ENCODE assay signal across 11 mouse cellular contexts in the genomic region with DNA sequence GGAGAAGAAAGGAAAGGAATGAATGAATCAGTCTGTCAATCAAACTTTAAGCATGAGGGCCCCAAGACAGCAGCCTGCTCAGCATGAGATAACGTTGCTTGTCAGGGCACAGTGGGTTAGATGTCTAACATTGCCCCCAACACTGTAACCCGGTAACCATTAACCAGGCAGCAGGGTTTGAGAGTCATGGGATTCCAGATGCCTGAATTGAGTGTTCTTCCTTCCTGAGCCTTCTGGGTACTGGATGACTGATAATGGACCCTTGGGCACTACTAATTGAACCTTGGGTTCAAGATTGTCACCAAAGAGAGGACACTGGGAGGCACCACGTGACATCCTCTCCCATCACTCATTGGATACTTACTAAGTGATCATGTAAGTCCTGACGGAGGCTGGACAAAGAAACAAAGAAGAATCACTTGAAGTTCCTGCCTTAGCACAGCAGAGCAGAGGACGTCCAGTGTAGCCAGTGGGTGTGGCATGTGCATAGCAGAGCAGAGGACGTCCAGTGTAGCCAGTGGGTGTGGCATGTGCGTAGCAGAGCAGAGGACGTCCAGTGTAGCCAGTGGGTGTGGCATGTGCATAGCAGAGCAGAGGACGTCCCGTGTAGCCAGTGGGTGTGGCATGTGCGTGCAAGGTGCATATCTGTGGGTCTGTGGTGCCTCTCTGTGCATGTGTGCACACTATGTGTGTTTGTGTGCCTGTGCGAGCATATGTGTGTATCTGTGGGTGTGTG. TPM values are rescaled to one million over a fixed set of nuclear protein-coding genes. Genes with fewer than 3 reads are reported as not detected.
A peak's percentile ranks its signal among the peaks of the same experiment; 100 is the strongest.
DNase-seq lines count a peak whose midpoint lies in the region; ATAC-seq and TF ChIP-seq lines count a peak whose summit lies in the region.
"Had no signal": no experiment of that assay in that cellular context is flagged by ENCODE, and none has a peak within 500 bp of the region (broad histone marks: within the 10 kb centered on the region; RNA-seq: fewer than 3 reads in every experiment).

No protein-coding gene starts in this region.

- H3K9me3 ChIP-seq in heart, embryonic 14.5 days (ENCODE audit: control insufficient read depth, low read length), result no peaks in the 10 kb centered on the region
- H3K9me3 ChIP-seq in heart, postnatal 0 days (replicated peaks; ENCODE audit: control insufficient read depth, low read length), result no peaks in the 10 kb centered on the region
- no peaks in the 10 kb centered on the region for H3K9me3 ChIP-seq in lung, postnatal 0 days (ENCODE audit: low read length)

- H3K27ac ChIP-seq in heart, embryonic 14.5 days (replicated peaks in 1 of 2; ENCODE audit: control insufficient read depth in 1 of 2, insufficient read depth in 1 of 2, low read depth in 2 of 2, low read length in 2 of 2), result no peak overlapping the region
- no peak overlapping the region for H3K27ac ChIP-seq in heart, postnatal 0 days (ENCODE audit: low read depth)
- 0 out of 2 replicates have a peak overlapping the region, but pooled peaks have one; percentile 39 for H3K27ac ChIP-seq in lung, postnatal 0 days (ENCODE audit: low read length)

- H3K4me3 ChIP-seq in heart, embryonic 14.5 days (ENCODE audit: control insufficient read depth in 1 of 2, insufficient read depth in 1 of 2, low read depth in 1 of 2, low read length in 2 of 2), result no peak overlapping the region
- no peak overlapping the region for H3K4me3 ChIP-seq in heart, postnatal 0 days (ENCODE audit: low read depth, low read length)
- no peak overlapping the region for H3K4me3 ChIP-seq in lung, postnatal 0 days (ENCODE audit: low read depth, low read length)

- TF ChIP-seq EP300 in heart, postnatal 0 days (IDR thresholded peaks at IDR 0.05; ENCODE audit: low read depth), result no peak
- peak; percentile 96 for TF ChIP-seq EP300 in lung, postnatal 0 days (IDR thresholded peaks at IDR 0.05)

- no peak for DNase-seq in heart, adult 8-10 months (ENCODE audit: low spot score)
- peak; percentile 41 for DNase-seq in c-Kit-negative CD71-positive TER-119-positive erythroid progenitor cells, embryonic 14.5 days (ENCODE audit: low read depth, low spot score)
- peak; percentile 12 for DNase-seq in heart, postnatal 0 days (ENCODE audit: low spot score)
- DNase-seq in lung, postnatal 0 days (ENCODE audit: low spot score), result peak; percentile 73
- DNase-seq in layer of hippocampus, adult 8-10 months (ENCODE audit: low spot score in 2 of 2), result no peak
- DNase-seq in embryo, embryonic 11 days, result no peak
- no peak for DNase-seq in layer of hippocampus, adult 18-20 months (ENCODE audit: low spot score in 2 of 2)
- DNase-seq: adrenal gland, postnatal 10 days; kidney, adult 8-10 months had no signal

- no peaks in the 10 kb centered on the region for H3K36me3 ChIP-seq in heart, embryonic 14.5 days (ENCODE audit: control insufficient read depth, insufficient read depth, low read length)
- no peaks in the 10 kb centered on the region for H3K36me3 ChIP-seq in heart, postnatal 0 days (replicated peaks; ENCODE audit: control insufficient read depth, insufficient read depth, low read length)
- H3K36me3 ChIP-seq in lung, postnatal 0 days (ENCODE audit: insufficient read depth, low read length), result no peaks in the 10 kb centered on the region

- 29% methylated on average over 12 of the region's 12 CpGs for WGBS in heart, embryonic 14.5 days
- 35% methylated on average over 12 of the region's 12 CpGs for WGBS in heart, postnatal 0 days
- 28% methylated on average over 12 of the region's 12 CpGs for WGBS in lung, postnatal 0 days

- no peak overlapping the region for H3K9ac ChIP-seq in heart, embryonic 14.5 days (ENCODE audit: low read length)
- no peak overlapping the region for H3K9ac ChIP-seq in heart, postnatal 0 days (replicated peaks; ENCODE audit: low read depth, low read length)
- no peak overlapping the region for H3K9ac ChIP-seq in lung, postnatal 0 days (replicated peaks; ENCODE audit: low read depth)

- H3K27me3 ChIP-seq in heart, embryonic 14.5 days (ENCODE audit: control insufficient read depth, insufficient read depth, low read length), result no peaks in the 10 kb centered on the region
- H3K27me3 ChIP-seq in heart, postnatal 0 days (ENCODE audit: control insufficient read depth, insufficient read depth, low read length), result no peaks in the 10 kb centered on the region
- no peaks in the 10 kb centered on the region for H3K27me3 ChIP-seq in lung, postnatal 0 days (replicated peaks; ENCODE audit: insufficient read depth, low read length)

- no peak overlapping the region for H3K4me2 ChIP-seq in heart, embryonic 14.5 days (ENCODE audit: low read length)
- no peak overlapping the region for H3K4me2 ChIP-seq in heart, postnatal 0 days (ENCODE audit: low read depth, low read length)
- no peak overlapping the region for H3K4me2 ChIP-seq in lung, postnatal 0 days (replicated peaks; ENCODE audit: low read depth, low read length)

- H3K4me1 ChIP-seq in heart, embryonic 14.5 days (ENCODE audit: control insufficient read depth in 2 of 2, insufficient read depth in 2 of 2, low read length in 2 of 2), result peaks cover 15 to 17% of the 10 kb centered on the region in 2 experiments
- no peaks in the 10 kb centered on the region for H3K4me1 ChIP-seq in heart, postnatal 0 days (ENCODE audit: control insufficient read depth, insufficient read depth)
- H3K4me1 ChIP-seq in lung, postnatal 0 days (ENCODE audit: insufficient read depth, low read depth, low read length), result no peaks in the 10 kb centered on the region

- peak; percentile 48; the same call in 1 of the 2 replicates for ATAC-seq in heart, embryonic 14.5 days (ENCODE audit: insufficient number of reproducible peaks, insufficient read depth, low FRiP score, low read depth)
- ATAC-seq in heart, postnatal 0 days (ENCODE audit: insufficient read depth, low read depth), result peak; percentile 73; the same call in 1 of the 2 replicates
- ATAC-seq in lung, postnatal 0 days, result peak; percentile 96

- TF ChIP-seq CTCF in heart, postnatal 0 days (IDR thresholded peaks at IDR 0.05; ENCODE audit: low read depth), result no peak
- no peak for TF ChIP-seq CTCF in lung, postnatal 0 days (IDR thresholded peaks at IDR 0.05)

RNA-seq across cellular contexts. Expression of a gene that starts 51.0 kb away (rescaled TPM):
- 0.05 TPM in 1 of 2 replicates, not detected in the other for polyA plus RNA-seq in heart, embryonic 14.5 days (2014; fragmentation: Nextera tagmentation; extraction: Ambion mirVana)
- under 1 TPM in 2 of 4 experiments, not detected in 2; 0.08 to 0.13 TPM for total RNA-seq in heart, adult 8-10 months (2022)
- not detected in 2 replicates for total RNA-seq in heart, postnatal 0 days (2014; rRNA removed; ENCODE audit: low replicate concordance)
- polyA plus RNA-seq in heart, postnatal 0 days (2015; fragmentation: Nextera tagmentation; extraction: Ambion mirVana), result 0.05 TPM in 1 of 2 replicates, not detected in the other
- polyA plus RNA-seq in lung, postnatal 0 days (2015; fragmentation: Nextera tagmentation; extraction: Ambion mirVana), result 0.19 and 0.54 TPM in 2 replicates
- total RNA-seq in layer of hippocampus, adult 8-10 months (2022), result 1 to 10 TPM; 3.4 to 4.2 (median 3.6) TPM
- 1 to 10 TPM; 4.5 to 5.8 TPM for total RNA-seq in layer of hippocampus, adult 18-20 months (2021)
- total RNA-seq: liver, adult 2 months had no signal
- polyA plus RNA-seq: liver, adult 2 months had no signal

Comparison
In these comparisons a context has a peak if more than half of its experiments do, and no peak if none do; other contexts are left out.
1. DNase-seq: peak in c-Kit-negative CD71-positive TER-119-positive erythroid progenitor cells, embryonic 14.5 days (single experiment), heart, postnatal 0 days (single experiment) and lung, postnatal 0 days (single experiment); none in heart, adult 8-10 months (single experiment), layer of hippocampus, adult 8-10 months (0 of 2), embryo, embryonic 11 days (single experiment) and layer of hippocampus, adult 18-20 months (0 of 2).
2. Peak in every context shown above with its lines, with median percentiles within 50 percentile points of each other: ATAC-seq.